10 mouse cellular contexts compared by ENCODE assay signal in the genomic region with DNA sequence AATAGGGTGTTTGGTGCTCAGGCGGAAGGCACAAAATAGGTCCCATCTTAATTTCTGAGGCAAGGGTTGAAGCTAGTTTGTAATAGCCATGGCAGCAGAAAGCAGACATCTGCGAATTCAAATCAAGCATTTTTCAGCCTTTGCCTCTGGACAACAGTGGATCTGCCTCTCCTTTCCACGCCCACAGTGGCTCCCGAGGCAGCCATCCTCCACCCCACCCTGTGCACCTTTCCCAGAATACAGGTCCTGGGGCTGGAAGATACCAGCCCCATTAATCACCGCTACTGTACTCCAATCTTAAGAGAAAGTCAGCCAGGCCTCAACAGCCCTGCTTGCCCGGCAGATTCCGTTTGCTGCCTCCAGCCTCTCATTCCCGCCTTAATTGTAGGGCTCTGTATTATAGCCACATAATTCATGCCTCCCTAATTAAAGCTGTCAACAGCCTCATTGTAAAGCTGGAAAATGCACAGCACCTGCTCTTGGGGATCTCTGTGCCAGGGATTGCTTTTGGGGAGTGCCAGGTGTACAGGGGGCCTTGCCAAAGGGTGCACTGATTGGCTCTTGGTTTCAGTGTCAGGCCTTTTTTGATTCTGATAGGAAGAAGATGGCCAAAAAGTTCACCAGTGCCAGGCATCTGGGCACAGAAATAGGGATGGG. TPM values are rescaled to one million over a fixed set of nuclear protein-coding genes. Genes with fewer than 3 reads are reported as not detected.
A peak's percentile ranks its signal among the peaks of the same experiment; 100 is the strongest.
DNase-seq lines count a peak whose midpoint lies in the region; ATAC-seq and TF ChIP-seq lines count a peak whose summit lies in the region.
"Had no signal": no experiment of that assay in that cellular context is flagged by ENCODE, and none has a peak within 500 bp of the region (broad histone marks: within the 10 kb centered on the region; RNA-seq: fewer than 3 reads in every experiment).

No protein-coding gene starts in this region.

- H3K9me3 ChIP-seq in heart, embryonic 16.5 days (replicated peaks; ENCODE audit: control insufficient read depth, low read length), result no peaks in the 10 kb centered on the region
- H3K9me3 ChIP-seq in hindbrain, embryonic 11.5 days (ENCODE audit: control insufficient read depth, low read length), result no peaks in the 10 kb centered on the region
- no peaks in the 10 kb centered on the region for H3K9me3 ChIP-seq in midbrain, embryonic 14.5 days (ENCODE audit: control insufficient read depth, low read length)
- H3K9me3 ChIP-seq: G1E had no signal

- H3K4me1 ChIP-seq in heart, embryonic 16.5 days (ENCODE audit: control insufficient read depth, insufficient read depth, low read length), result peaks cover 21% of the 10 kb centered on the region
- H3K4me1 ChIP-seq in heart, adult 2 months (ENCODE audit: control insufficient read depth, insufficient read depth, low read length), result no peaks in the 10 kb centered on the region
- peaks cover 6% of the 10 kb centered on the region; the same call in 1 of the 2 replicates for H3K4me1 ChIP-seq in hindbrain, embryonic 11.5 days (replicated peaks; ENCODE audit: control insufficient read depth, insufficient read depth, low read length)
- H3K4me1 ChIP-seq in midbrain, embryonic 14.5 days (ENCODE audit: control insufficient read depth, insufficient read depth, low read length), result peaks cover 30% of the 10 kb centered on the region

- no peaks in the 10 kb centered on the region for H3K27me3 ChIP-seq in heart, embryonic 16.5 days (ENCODE audit: control insufficient read depth, insufficient read depth, low read length)
- H3K27me3 ChIP-seq in heart, adult 2 months (ENCODE audit: control insufficient read depth, insufficient read depth, low read length), result no peaks in the 10 kb centered on the region
- H3K27me3 ChIP-seq in hindbrain, embryonic 11.5 days (ENCODE audit: control insufficient read depth, insufficient read depth, low read length), result no peaks in the 10 kb centered on the region
- H3K27me3 ChIP-seq in midbrain, embryonic 14.5 days (ENCODE audit: control insufficient read depth, insufficient read depth, low read length), result no peaks in the 10 kb centered on the region

- no peak overlapping the region for H3K4me3 ChIP-seq in heart, embryonic 16.5 days (ENCODE audit: low read length)
- no peak overlapping the region for H3K4me3 ChIP-seq in heart, adult 2 months
- no peak overlapping the region; the same call in 1 of the 2 replicates for H3K4me3 ChIP-seq in hindbrain, embryonic 11.5 days (ENCODE audit: low read depth, low read length)
- peak overlapping the region; percentile 73 for H3K4me3 ChIP-seq in midbrain, embryonic 14.5 days (replicated peaks; ENCODE audit: low read depth, low read length)

- TF ChIP-seq EP300 in heart, adult 2 months (IDR thresholded peaks at IDR 0.05; ENCODE audit: insufficient read depth, low read depth, low read length), result no peak

- WGBS in heart, embryonic 16.5 days, result 63% methylated on average over 8 of the region's 8 CpGs
- WGBS in heart, adult 2 months, result 76% methylated on average over 8 of the region's 8 CpGs
- WGBS in hindbrain, embryonic 11.5 days, result 53% methylated on average over 8 of the region's 8 CpGs
- WGBS in midbrain, embryonic 14.5 days, result 42% methylated on average over 8 of the region's 8 CpGs

- TF ChIP-seq CTCF in heart, adult 2 months (IDR thresholded peaks at IDR 0.05), result no peak

- TF ChIP-seq POLR2A in heart, adult 2 months (IDR thresholded peaks at IDR 0.05; ENCODE audit: insufficient read depth, low read depth, low read length), result no peak

- H3K27ac ChIP-seq in heart, embryonic 16.5 days (ENCODE audit: low read length), result peak overlapping the region; percentile 0; the same call in 1 of the 2 replicates
- no peak overlapping the region for H3K27ac ChIP-seq in heart, adult 2 months
- peak overlapping the region; percentile 99 for H3K27ac ChIP-seq in hindbrain, embryonic 11.5 days (ENCODE audit: low read depth, low read length)
- H3K27ac ChIP-seq in midbrain, embryonic 14.5 days (replicated peaks; ENCODE audit: low read depth, low read length), result peak overlapping the region; percentile 99

- DNase-seq in heart, adult 2 months, result no peak
- peak; percentile 22 for DNase-seq in c-Kit-positive CD71-positive TER-119-positive erythroid progenitor cells, embryonic 14.5 days (ENCODE audit: low spot score)
- DNase-seq in hindbrain, embryonic 11.5 days (ENCODE audit: low spot score), result peak; percentile 17
- no peak for DNase-seq in midbrain, embryonic 14.5 days
- no peak for DNase-seq in frontal cortex, adult 2 months (ENCODE audit: extremely low spot score in 1 of 2, low spot score in 1 of 2)
- no peak for DNase-seq in B cell, adult 2 months
- no peak for DNase-seq in urinary bladder, postnatal 4 days (ENCODE audit: low spot score in 2 of 2)
- DNase-seq: gastrocnemius, postnatal 25 days had no signal

- ATAC-seq in heart, embryonic 16.5 days (replicated peaks; ENCODE audit: extremely low read depth, insufficient read depth, low FRiP score), result no peak
- no peak for ATAC-seq in hindbrain, embryonic 11.5 days (ENCODE audit: low FRiP score)
- ATAC-seq in midbrain, embryonic 14.5 days (ENCODE audit: low FRiP score, low TSS enrichment), result no peak

- peaks cover 28% of the 10 kb centered on the region for H3K36me3 ChIP-seq in heart, embryonic 16.5 days (ENCODE audit: control insufficient read depth, insufficient read depth)
- H3K36me3 ChIP-seq in heart, adult 2 months (ENCODE audit: control insufficient read depth, insufficient read depth, low read length), result peaks cover 7% of the 10 kb centered on the region
- H3K36me3 ChIP-seq in hindbrain, embryonic 11.5 days (ENCODE audit: control insufficient read depth, insufficient read depth, low read length), result no peaks in the 10 kb centered on the region
- H3K36me3 ChIP-seq in midbrain, embryonic 14.5 days (ENCODE audit: control insufficient read depth, insufficient read depth, low read length), result peaks cover 19% of the 10 kb centered on the region

- intact Hi-C loops in heart, adult 2 months (cut with DNase I), result loop anchor here (2.0 kb wide), 1 partner anchor 32 kb away; the partner anchor contains the start of gene Dhdds

- peak overlapping the region; percentile 99 for H3K4me2 ChIP-seq in heart, embryonic 16.5 days (ENCODE audit: low read depth, low read length)
- no peak overlapping the region; the same call in 1 of the 2 replicates for H3K4me2 ChIP-seq in hindbrain, embryonic 11.5 days (replicated peaks; ENCODE audit: low read depth, low read length)
- peak overlapping the region; percentile 98 for H3K4me2 ChIP-seq in midbrain, embryonic 14.5 days (ENCODE audit: low read length)

- no peaks in the 10 kb centered on the region for H3K79me2 ChIP-seq in heart, adult 2 months (replicated peaks; ENCODE audit: control insufficient read depth, insufficient read depth, low read length)

- no peak overlapping the region; the same call in 1 of the 2 replicates for H3K9ac ChIP-seq in heart, embryonic 16.5 days (ENCODE audit: low read length)
- no peak overlapping the region for H3K9ac ChIP-seq in heart, adult 2 months (ENCODE audit: low read depth, low read length)
- H3K9ac ChIP-seq in hindbrain, embryonic 11.5 days (ENCODE audit: low read depth, low read length), result no peak overlapping the region; the same call in 1 of the 2 replicates
- peak overlapping the region; percentile 89; the same call in 1 of the 2 replicates for H3K9ac ChIP-seq in midbrain, embryonic 14.5 days (replicated peaks; ENCODE audit: low read length)

RNA-seq across cellular contexts. Expression of gene Hmgn2, which starts 0.8 kb away (rescaled TPM):
- 1,315 and 1,451 TPM in 2 replicates for polyA plus RNA-seq in heart, embryonic 16.5 days (2015; fragmentation: Nextera tagmentation; extraction: Ambion mirVana)
- 100 to 1,000 TPM in 1 of 2 experiments, 10 to 100 TPM in 1; 92.3 to 109 TPM for total RNA-seq in heart, adult 2 months (2021)
- 23.1 and 59.6 TPM in 2 replicates for polyA plus RNA-seq in heart, adult 2 months (2012; rRNA removed)
- polyA plus RNA-seq in hindbrain, embryonic 11.5 days (2014; fragmentation: Nextera tagmentation; extraction: Ambion mirVana), result 3,330 and 3,354 TPM in 2 replicates
- polyA plus RNA-seq in midbrain, embryonic 14.5 days (2014; fragmentation: Nextera tagmentation; extraction: Ambion mirVana), result 1,199 and 1,387 TPM in 2 replicates
- polyA plus RNA-seq in frontal cortex, adult 2 months (2012; rRNA removed), result 204 and 207 TPM in 2 replicates

RNA-seq across cellular contexts. Expression of gene Dhdds, which starts 31.5 kb away (rescaled TPM):
- polyA plus RNA-seq in heart, embryonic 16.5 days (2015; fragmentation: Nextera tagmentation; extraction: Ambion mirVana), result 33.6 and 35.8 TPM in 2 replicates
- total RNA-seq in heart, adult 2 months (2021), result 10 to 100 TPM; 28.3 to 28.8 TPM
- polyA plus RNA-seq in heart, adult 2 months (2012; rRNA removed), result 21.6 and 34.2 TPM in 2 replicates
- 34.9 and 38.1 TPM in 2 replicates for polyA plus RNA-seq in hindbrain, embryonic 11.5 days (2014; fragmentation: Nextera tagmentation; extraction: Ambion mirVana)
- polyA plus RNA-seq in midbrain, embryonic 14.5 days (2014; fragmentation: Nextera tagmentation; extraction: Ambion mirVana), result 46.6 and 48.2 TPM in 2 replicates
- polyA plus RNA-seq in frontal cortex, adult 2 months (2012; rRNA removed), result 54.8 and 56.5 TPM in 2 replicates

RNA-seq across cellular contexts. Expression of gene Lin28a, which starts 49.4 kb away (rescaled TPM):
- polyA plus RNA-seq in heart, embryonic 16.5 days (2015; fragmentation: Nextera tagmentation; extraction: Ambion mirVana), result 0.09 TPM in 1 of 2 replicates, not detected in the other
- total RNA-seq in heart, adult 2 months (2021), result not detected
- polyA plus RNA-seq in heart, adult 2 months (2012; rRNA removed), result not detected in 2 replicates
- polyA plus RNA-seq in hindbrain, embryonic 11.5 days (2014; fragmentation: Nextera tagmentation; extraction: Ambion mirVana), result 2.9 and 3.7 TPM in 2 replicates
- 0.13 and 0.31 TPM in 2 replicates for polyA plus RNA-seq in midbrain, embryonic 14.5 days (2014; fragmentation: Nextera tagmentation; extraction: Ambion mirVana)
- not detected in 2 replicates for polyA plus RNA-seq in frontal cortex, adult 2 months (2012; rRNA removed)
- polyA plus RNA-seq: G1E had no signal

Comparison
In these comparisons a context has a peak if more than half of its experiments do, and no peak if none do; other contexts are left out.
1. DNase-seq: peak in c-Kit-positive CD71-positive TER-119-positive erythroid progenitor cells, embryonic 14.5 days (single experiment) and hindbrain, embryonic 11.5 days (single experiment); none in heart, adult 2 months (0 of 2), midbrain, embryonic 14.5 days (single experiment), frontal cortex, adult 2 months (0 of 2), B cell, adult 2 months (0 of 2) and urinary bladder, postnatal 4 days (0 of 2).